Mouse (Mus musculus) intestine, postnatal 0 days (tissue): ENCODE measurements around the gene Agxt. TPM values are rescaled to one million over a fixed set of nuclear protein-coding genes. Genes with fewer than 3 reads are reported as not detected.

Source experiments
- ATAC-seq: fragments of 200-750 bp; cut with Nextera tagmentation; 2 replicates; pipeline ENCODE4 v1.8.0; 2017; ENCODE audit warnings: mild to moderate bottlenecking, moderate TSS enrichment, moderate library complexity
- H3K27ac ChIP-seq: fragments of 300-500 bp; sonication (generic); 2 replicates; pipeline ENCODE4 v1.5.1; 2014; ENCODE audit warnings: mild to moderate bottlenecking, low read depth, low read length, moderate library complexity
- H3K27me3 ChIP-seq: fragments of 300-500 bp; sonication (generic); replicated peaks from 2 replicates; pipeline ENCODE4 v1.6.1; 2014; ENCODE audit warnings: low read length, mixed read lengths; ENCODE audit not compliant: control insufficient read depth, insufficient read depth
- H3K36me3 ChIP-seq: fragments of 300-500 bp; sonication (generic); 2 replicates; pipeline ENCODE4 v1.6.1; 2014; ENCODE audit warnings: mild to moderate bottlenecking, moderate library complexity; ENCODE audit not compliant: control insufficient read depth, insufficient read depth
- H3K4me1 ChIP-seq: fragments of 300-500 bp; sonication (generic); replicated peaks from 2 replicates; pipeline ENCODE4 v1.6.1; 2014; ENCODE audit warnings: antibody characterized with exemption, low read length, mixed read lengths; ENCODE audit not compliant: control insufficient read depth, insufficient read depth
- H3K4me2 ChIP-seq: fragments of 300-500 bp; sonication (generic); replicated peaks from 2 replicates; pipeline ENCODE4 v1.6.1; 2014; ENCODE audit warnings: low read depth, mild to moderate bottlenecking, moderate library complexity
- H3K4me3 ChIP-seq: fragments of 300-500 bp; sonication (generic); 2 replicates; pipeline ENCODE4 v1.5.1; 2014; ENCODE audit warnings: low read depth, low read length
- H3K9ac ChIP-seq: fragments of 300-500 bp; sonication (generic); 2 replicates; pipeline ENCODE4 v1.6.1; 2014; ENCODE audit warnings: mild to moderate bottlenecking, low read depth, low read length
- H3K9me3 ChIP-seq: fragments of 300-500 bp; sonication (generic); 2 replicates; pipeline ENCODE4 v1.6.1; 2016; ENCODE audit warnings: mixed run types; ENCODE audit not compliant: control insufficient read depth
- CTCF ChIP-seq: sonication (generic); IDR thresholded peaks from 2 replicates; pipeline ENCODE4 v1.5.1; 2016; ENCODE audit warnings: low read depth, mild to moderate bottlenecking, control low read depth, antibody characterized with exemption, moderate library complexity
- WGBS: fragments of 180-500 bp; shearing (Covaris S2); extraction: QIAGEN DNeasy Blood & Tissue Kit; methylation state at CpG from one replicate; pipeline ENCODE4 v1.1.7; 2014; 5-methylcytosine and 5-hydroxymethylcytosine counted together
- polyA plus RNA-seq: library from polyadenylated mRNA; unstranded; fragments of >200 nt; fragmentation: Nextera tagmentation; extraction: Ambion mirVana; gene quantifications from 2 replicates; pipeline ENCODE4 v1.2.1, GENCODE M21; 2015

The Agxt gene
- polyA plus RNA-seq, 1 experiment from 2014 or later, result 3.5 TPM

DNA sequence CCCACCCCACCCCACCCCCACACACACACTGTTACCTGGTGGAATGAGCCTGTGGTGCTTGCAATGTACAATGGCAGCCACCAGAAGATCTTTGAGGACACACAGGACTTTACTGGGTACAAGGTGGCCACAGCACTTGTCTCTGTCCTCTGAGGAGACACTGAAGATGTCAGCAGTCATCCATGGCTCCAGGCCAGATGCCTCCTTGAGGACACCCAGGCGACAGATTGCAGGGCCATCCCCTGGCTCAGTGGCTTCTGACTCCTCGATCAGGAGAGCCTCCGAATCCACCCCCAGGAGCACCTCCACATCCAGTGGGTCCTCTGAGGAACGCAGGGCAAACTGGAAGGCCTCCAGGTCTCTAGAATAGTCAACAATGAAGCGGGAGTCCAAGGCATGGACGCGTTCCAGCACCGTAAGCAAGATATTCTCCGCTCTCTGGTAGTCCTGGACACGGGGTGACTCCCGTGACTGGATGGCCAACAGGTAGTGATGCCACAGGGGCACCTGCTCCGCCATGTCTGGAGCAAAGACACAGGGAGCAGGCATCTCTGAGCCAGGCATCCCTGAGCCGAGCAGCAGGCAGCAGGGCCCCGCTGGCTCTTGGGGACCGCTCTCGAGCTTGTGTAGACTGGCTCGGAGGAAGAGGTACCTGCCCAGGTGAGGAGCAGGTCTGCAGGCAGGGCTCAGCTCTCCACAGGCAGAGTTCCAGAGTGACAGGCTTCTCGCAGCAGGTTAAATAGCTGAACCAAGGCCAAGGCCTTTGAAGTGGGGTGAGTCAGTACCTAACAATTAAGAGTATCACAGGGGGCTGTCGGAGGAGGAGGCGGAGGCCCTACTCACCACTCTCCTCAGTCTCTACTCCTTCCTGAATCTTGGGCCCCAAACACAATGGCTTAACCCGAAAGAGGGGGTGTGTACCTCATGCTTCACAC is 24.8 kb downstream of the Agxt start:
- peaks cover 19% of the 10 kb centered on the region for H3K4me1 ChIP-seq

DNA sequence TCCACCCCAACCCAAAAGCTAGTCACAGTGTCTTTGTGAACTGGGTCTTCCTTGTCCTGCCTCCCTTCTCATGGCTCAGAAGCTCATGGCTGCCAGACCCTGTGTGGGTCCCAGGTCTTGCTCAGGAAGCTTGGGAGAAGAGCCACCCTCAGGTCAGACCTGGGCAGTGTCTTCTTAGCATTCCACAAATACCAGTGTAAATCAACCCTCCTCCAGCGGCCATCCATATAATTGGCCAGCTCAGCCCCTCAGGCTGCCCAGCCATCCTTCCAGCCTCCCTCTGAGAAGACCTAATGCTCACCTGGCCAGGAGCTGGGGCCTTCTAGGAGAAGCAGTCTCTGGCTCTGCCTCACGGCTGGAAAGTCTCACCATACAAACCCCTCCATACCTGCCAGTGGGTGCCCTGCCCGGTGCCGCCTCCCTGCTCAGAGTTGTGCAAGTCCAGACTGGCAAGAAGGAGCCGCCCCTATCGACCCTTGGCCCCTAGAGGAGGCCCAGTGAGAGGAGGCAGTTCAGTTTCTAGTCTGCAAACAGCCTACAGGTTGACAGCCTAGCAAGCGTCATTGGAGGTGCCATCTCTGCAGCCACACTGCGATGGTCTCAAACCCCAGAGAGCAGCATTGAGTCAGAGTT is 25.6 kb downstream of the Agxt start, which contains the start of gene 2310007B03Rik:
2310007B03Rik (minus strand) TSS at position 448 of the 633 bp plus-strand sequence.
- Histone ChIP-seq H3K27me3 (no peaks in the 10 kb centered on the region), H3K36me3 (no peaks in the 10 kb centered on the region), H3K4me1 (peaks cover 19% of the 10 kb centered on the region), H3K4me3 (peak within 1 kb of the TSS; percentile 30), H3K9ac (peak within 1 kb of the TSS; percentile 34; the same call in 1 of the 2 replicates), H3K4me2 (peak within 1 kb of the TSS; percentile 65), H3K9me3 (no peaks in the 10 kb centered on the region), H3K27ac (peak within 1 kb of the TSS; percentile 78)
- ATAC-seq, result peak; percentile 92
- TF ChIP-seq CTCF, result no peak; the same call in 1 of the 2 replicates
- WGBS, result 25% methylated on average over 8 of the region's 8 CpGs

More for the DNA sequence above, 24.8 kb downstream of the Agxt start:
- no peaks in the 10 kb centered on the region for H3K36me3 ChIP-seq
- ATAC-seq, result peak; percentile 11
- 56% methylated on average over 21 of the region's 21 CpGs for WGBS
- TF ChIP-seq CTCF, result no peak
- H3K27me3 ChIP-seq, result no peaks in the 10 kb centered on the region
- peak overlapping the region; percentile 34; the same call in 1 of the 2 replicates for H3K9ac ChIP-seq
- H3K27ac ChIP-seq, result peak overlapping the region; percentile 78
- H3K4me2 ChIP-seq, result peak overlapping the region; percentile 65
- peak overlapping the region; percentile 30 for H3K4me3 ChIP-seq
- no peaks in the 10 kb centered on the region for H3K9me3 ChIP-seq

DNA sequence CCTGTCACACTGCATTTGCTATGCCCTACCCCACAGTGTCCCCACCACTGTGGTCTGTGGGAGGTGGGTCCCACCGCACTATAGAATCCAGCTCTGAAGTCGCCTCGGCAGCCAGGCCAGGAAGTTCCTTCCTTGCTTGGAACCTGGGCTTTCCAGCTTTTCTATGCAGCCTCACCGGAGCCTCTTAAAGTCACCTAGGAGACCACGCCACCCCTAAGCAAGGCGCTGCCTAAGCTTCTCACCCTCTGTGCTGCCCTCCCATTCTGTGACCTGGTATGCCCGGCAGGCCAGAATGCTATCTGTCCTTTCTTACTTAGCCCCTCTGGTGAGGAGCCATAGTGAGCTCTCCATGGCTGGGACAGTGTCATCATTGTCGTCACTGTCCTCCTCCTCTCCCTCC is 26.3 kb downstream of the Agxt start:
- peak overlapping the region; percentile 65; the same call in 1 of the 2 replicates for H3K4me2 ChIP-seq
- no peak for ATAC-seq
- no peaks in the 10 kb centered on the region for H3K9me3 ChIP-seq
- H3K27ac ChIP-seq, result no peak overlapping the region
- no peak overlapping the region for H3K4me3 ChIP-seq
- no peak for TF ChIP-seq CTCF
- no peak overlapping the region for H3K9ac ChIP-seq
- no peaks in the 10 kb centered on the region for H3K27me3 ChIP-seq
- 79% methylated on average over 8 of the region's 8 CpGs for WGBS
- H3K36me3 ChIP-seq, result no peaks in the 10 kb centered on the region
- peaks cover 19% of the 10 kb centered on the region for H3K4me1 ChIP-seq

DNA sequence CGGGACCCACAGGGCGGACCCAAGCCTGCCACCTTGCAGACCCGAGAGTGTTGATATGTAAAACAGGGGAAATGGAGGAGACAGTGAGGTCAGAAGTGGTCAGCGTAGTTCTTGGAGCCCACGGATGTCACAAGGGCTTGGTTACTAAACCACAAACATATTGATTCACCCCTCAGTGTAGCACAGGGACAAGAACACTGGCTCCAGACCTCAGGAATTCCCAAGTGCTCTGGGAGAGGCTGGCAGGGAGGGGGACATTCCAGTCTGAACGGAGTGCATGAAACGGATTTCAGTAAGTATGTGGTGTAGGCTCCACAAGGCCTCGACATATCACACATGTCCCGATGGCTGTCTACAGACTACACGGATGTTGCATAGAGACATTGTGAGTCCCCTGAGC is 26.9 kb downstream of the Agxt start:
- H3K4me1 ChIP-seq, result peaks cover 19% of the 10 kb centered on the region
- no peak overlapping the region for H3K9ac ChIP-seq
- no peaks in the 10 kb centered on the region for H3K9me3 ChIP-seq
- no peak overlapping the region for H3K4me3 ChIP-seq
- no peaks in the 10 kb centered on the region for H3K36me3 ChIP-seq
- WGBS, result 77% methylated on average over 10 of the region's 10 CpGs
- no peak for TF ChIP-seq CTCF
- no peaks in the 10 kb centered on the region for H3K27me3 ChIP-seq
- no peak for ATAC-seq
- H3K4me2 ChIP-seq, result no peak overlapping the region
- H3K27ac ChIP-seq, result no peak overlapping the region

DNA sequence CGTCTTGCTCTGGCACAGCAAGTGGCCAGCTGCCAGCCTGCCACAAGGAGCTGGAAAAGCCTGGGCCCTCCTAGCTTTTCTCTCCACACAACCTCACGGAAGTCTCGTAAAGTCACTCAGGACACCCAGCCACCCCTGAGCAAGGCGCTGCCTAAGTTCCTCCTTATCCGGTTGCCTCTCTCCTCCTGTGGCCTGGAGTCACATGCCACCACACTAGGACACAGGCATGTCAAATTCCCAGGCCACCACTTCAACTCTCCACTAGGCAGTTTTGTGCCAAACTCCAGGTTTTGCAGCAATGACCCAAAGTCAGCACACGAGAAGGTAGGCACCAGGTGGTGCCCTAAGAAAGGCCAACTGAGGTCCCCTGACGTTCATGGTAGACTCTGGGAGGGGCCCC is 27.5 kb downstream of the Agxt start:
- Histone ChIP-seq H3K9ac (no peak overlapping the region), H3K27ac (no peak overlapping the region), H3K4me2 (no peak overlapping the region), H3K4me3 (no peak overlapping the region), H3K9me3 (no peaks in the 10 kb centered on the region), H3K4me1 (peaks cover 16% of the 10 kb centered on the region; the same call in 1 of the 2 replicates), H3K27me3 (no peaks in the 10 kb centered on the region), H3K36me3 (no peaks in the 10 kb centered on the region)
- WGBS, result 86% methylated on average over 7 of the region's 7 CpGs
- TF ChIP-seq CTCF, result no peak
- ATAC-seq, result no peak

DNA sequence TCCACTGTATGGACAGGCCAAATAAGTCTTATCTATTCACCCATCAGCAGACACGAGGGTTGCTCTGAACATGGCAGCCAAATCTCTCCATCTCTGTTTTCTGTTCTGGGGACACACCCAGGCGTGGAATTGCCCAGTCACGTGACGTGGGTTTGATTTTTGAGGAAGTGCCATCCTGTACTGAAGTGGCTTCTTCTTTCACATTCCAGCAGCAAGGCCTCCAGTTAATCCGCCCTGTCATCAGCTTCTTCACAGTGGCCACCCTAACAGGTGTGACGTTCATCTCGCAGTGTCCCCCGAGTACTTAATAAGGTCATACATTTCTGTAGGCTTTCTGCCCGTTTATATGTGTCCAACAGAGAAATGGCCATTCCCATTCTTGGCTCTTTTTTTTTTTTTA is 30.4 kb downstream of the Agxt start:
- Histone ChIP-seq H3K4me2 (no peak overlapping the region), H3K4me3 (no peak overlapping the region), H3K27ac (no peak overlapping the region), H3K36me3 (no peaks in the 10 kb centered on the region), H3K9me3 (no peaks in the 10 kb centered on the region), H3K27me3 (0 out of 2 replicates have a peak, but pooled peaks cover 3% of the 10 kb centered on the region), H3K9ac (no peak overlapping the region), H3K4me1 (peaks cover 7% of the 10 kb centered on the region; the same call in 1 of the 2 replicates)
- no peak for TF ChIP-seq CTCF
- ATAC-seq, result no peak
- WGBS, result 65% methylated on average over 9 of the region's 9 CpGs
